Mouse (Mus musculus) embryonic facial prominence, embryonic 13.5 days (tissue): ENCODE measurements around the gene Klf1. TPM values are rescaled to one million over a fixed set of nuclear protein-coding genes. Genes with fewer than 3 reads are reported as not detected.

ENCODE experiments used
- microRNA-seq: library from miRNA; unstranded; fragments of <30 nt; microRNA quantifications from one replicate; pipeline ENCODE4, GENCODE M21; 2016
- polyA plus RNA-seq: library from polyadenylated mRNA; unstranded; fragments of >200 nt; fragmentation: Nextera tagmentation; extraction: Ambion mirVana; gene quantifications from 2 replicates; pipeline ENCODE4 v1.2.1, GENCODE M21; 2015

Klf1 gene
- polyA plus RNA-seq, 1 experiment from 2014 or later, result 1.8 TPM

Small RNAs within 50 kb of the gene (microRNA-seq; reads per million reads assigned to microRNA genes)
- gene Gm24197 (not detected), gene Mir7069 (0.74 reads per million)

Other genes with a start within 250 kb of the Klf1 start
- gene Ier2, start 239.1 kb upstream of the Klf1 start, polyA plus RNA-seq, result 64.3 and 67.6 TPM in 2 replicates
- gene Trmt1, start 215.6 kb upstream of the Klf1 start, polyA plus RNA-seq, result 71.3 and 78.6 TPM in 2 replicates
- 16.3 and 16.6 TPM in 2 replicates for gene Nacc1, start 214.1 kb upstream of the Klf1 start, polyA plus RNA-seq
- 4.8 and 4.9 TPM in 2 replicates for gene Lyl1, start 200.5 kb upstream of the Klf1 start, polyA plus RNA-seq
- 6.1 and 6.2 TPM in 2 replicates for gene G430095P16Rik, start 178.9 kb upstream of the Klf1 start, polyA plus RNA-seq
- gene Nfix, start 101.6 kb upstream of the Klf1 start, polyA plus RNA-seq, result 37.0 and 42.9 TPM in 2 replicates
- 7.0 TPM in 2 replicates for gene Dand5, start 79.1 kb upstream of the Klf1 start, polyA plus RNA-seq
- gene Gadd45gip1, start 70.4 kb upstream of the Klf1 start, polyA plus RNA-seq, result 45.6 and 48.2 TPM in 2 replicates
- 97.1 and 100 TPM in 2 replicates for gene Rad23a, start 61.3 kb upstream of the Klf1 start, polyA plus RNA-seq
- gene Calr, start 55.0 kb upstream of the Klf1 start, polyA plus RNA-seq, result 959 and 1,012 TPM in 2 replicates
- 105 and 108 TPM in 2 replicates for gene Farsa, start 44.9 kb upstream of the Klf1 start, polyA plus RNA-seq
- gene Syce2, start 29.8 kb upstream of the Klf1 start, polyA plus RNA-seq, result 101 and 111 TPM in 2 replicates
- 39.1 and 40.6 TPM in 2 replicates for gene Gcdh, start 8.0 kb upstream of the Klf1 start, polyA plus RNA-seq
- gene Dnase2a, start 6.6 kb downstream of the Klf1 start, polyA plus RNA-seq, result 15.9 and 22.7 TPM in 2 replicates
- 1.4 and 1.6 TPM in 2 replicates for gene Mast1, start 35.4 kb downstream of the Klf1 start, polyA plus RNA-seq
- 0.36 and 0.39 TPM in 2 replicates for gene Rtbdn, start 45.1 kb downstream of the Klf1 start, polyA plus RNA-seq
- gene Gm49661, start 67.5 kb downstream of the Klf1 start, polyA plus RNA-seq, result not detected in 2 replicates
- gene Prdx2, start 67.7 kb downstream of the Klf1 start, polyA plus RNA-seq, result 888 and 1,010 TPM in 2 replicates
- gene Rnaseh2a, start 67.8 kb downstream of the Klf1 start, polyA plus RNA-seq, result 93.2 and 94.5 TPM in 2 replicates
- gene Junb, start 76.8 kb downstream of the Klf1 start, polyA plus RNA-seq, result 10.4 and 11.2 TPM in 2 replicates
- gene Hook2, start 88.7 kb downstream of the Klf1 start, polyA plus RNA-seq, result 23.2 and 24.7 TPM in 2 replicates
- gene Best2, start 112.6 kb downstream of the Klf1 start, polyA plus RNA-seq, result 0.14 TPM in 1 of 2 replicates, not detected in the other
- 126 and 139 TPM in 2 replicates for gene Asna1, start 123.4 kb downstream of the Klf1 start, polyA plus RNA-seq
- gene Trir, start 124.9 kb downstream of the Klf1 start, polyA plus RNA-seq, result 133 and 146 TPM in 2 replicates
- 30.1 and 43.4 TPM in 2 replicates for gene Tnpo2, start 135.0 kb downstream of the Klf1 start, polyA plus RNA-seq
- gene Fbxw9, start 158.1 kb downstream of the Klf1 start, polyA plus RNA-seq, result 36.7 and 38.2 TPM in 2 replicates
- 1.1 and 1.4 TPM in 2 replicates for gene Gm5741, start 166.1 kb downstream of the Klf1 start, polyA plus RNA-seq
- gene Dhps, start 169.8 kb downstream of the Klf1 start, polyA plus RNA-seq, result 55.1 and 70.7 TPM in 2 replicates
- 129 and 130 TPM in 2 replicates for gene Wdr83os, start 178.8 kb downstream of the Klf1 start, polyA plus RNA-seq
- gene Wdr83, start 179.4 kb downstream of the Klf1 start, polyA plus RNA-seq, result 45.2 and 46.2 TPM in 2 replicates
- 29.1 and 29.6 TPM in 2 replicates for gene Man2b1, start 181.3 kb downstream of the Klf1 start, polyA plus RNA-seq
- 2.9 and 3.1 TPM in 2 replicates for gene Zfp791, start 221.2 kb downstream of the Klf1 start, polyA plus RNA-seq
- gene Cks1brt, start 250.0 kb downstream of the Klf1 start, polyA plus RNA-seq, result not detected in 2 replicates